Mouse (Mus musculus) adipocyte (in vitro differentiated cells): ENCODE data around the gene Phf13.
"Not testable (repeated sequence)": the region's sequence is repeated elsewhere in the genome, so short reads cannot be mapped to it uniquely, and the experiment has no call there.

ENCODE experiments used
- DNase-seq: peaks from one replicate; pipeline ENCODE4 v3.0.0-alpha.2; 2016; ENCODE audit warnings: low spot score

Phf13 gene

DNA sequence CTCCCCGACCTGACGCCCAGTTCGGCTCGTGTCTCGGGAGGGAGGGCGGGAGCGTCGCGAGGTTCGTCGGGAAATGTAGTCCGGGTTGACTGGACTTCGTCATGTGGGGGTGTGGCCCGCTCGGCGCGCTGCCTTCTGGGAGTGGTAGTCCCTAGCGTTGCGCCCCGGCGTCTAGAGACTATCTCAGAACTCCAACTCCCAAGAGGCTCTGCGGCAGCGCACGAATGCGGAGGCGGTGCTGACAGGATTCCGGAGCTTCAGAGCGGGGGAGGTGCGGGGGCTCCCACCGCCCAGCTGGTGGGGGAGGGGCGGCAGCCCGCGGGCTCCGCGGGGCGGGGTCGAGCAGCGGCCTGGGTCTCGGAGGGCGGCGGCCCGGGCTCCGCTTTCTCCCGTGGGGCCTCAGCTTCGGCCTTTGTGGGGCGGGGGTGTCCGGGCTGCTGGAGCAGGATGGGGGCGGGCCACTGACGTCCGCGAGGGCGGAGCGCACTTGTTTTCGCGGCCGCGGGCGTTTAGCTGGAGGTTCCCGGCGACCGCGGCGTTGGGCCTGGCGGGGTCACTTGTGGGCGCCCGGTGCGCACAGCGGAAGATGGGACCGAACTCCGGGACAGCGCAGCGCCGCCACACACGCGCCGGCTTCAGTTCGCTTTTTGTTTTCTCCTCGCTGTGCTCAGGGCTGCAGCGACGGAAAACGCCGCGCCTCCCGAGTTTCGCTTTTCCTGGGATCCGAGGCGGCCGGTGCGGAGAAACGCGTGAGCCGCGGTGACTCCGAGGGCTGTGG lies at the start of gene Phf13:
TSS of gene Phf13 (minus strand) at position 86 of the 778 bp plus-strand sequence.
- peak; percentile 98 for DNase-seq

DNA sequence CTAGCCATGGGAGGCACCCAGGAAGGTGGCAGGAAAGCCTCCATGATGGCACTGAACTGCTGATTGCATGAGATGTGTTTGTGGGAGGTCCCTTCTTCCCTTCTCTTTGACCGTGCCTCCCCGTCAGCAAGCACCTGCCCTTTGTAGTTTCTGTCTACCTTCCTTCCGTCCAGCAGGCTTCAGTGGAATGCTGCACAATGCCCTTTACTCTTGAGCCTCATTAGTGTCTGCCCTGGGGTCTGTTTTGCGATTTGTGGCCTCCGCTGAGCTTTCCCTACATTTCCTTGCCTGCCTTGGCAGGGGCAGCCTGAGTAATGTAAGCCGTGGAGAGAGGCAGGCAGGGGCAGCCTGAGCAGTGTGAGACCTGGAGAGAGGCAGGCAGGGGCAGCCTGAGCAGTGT lies 48.6 kb upstream of the Phf13 start:
- DNase-seq, result no peak

DNA sequence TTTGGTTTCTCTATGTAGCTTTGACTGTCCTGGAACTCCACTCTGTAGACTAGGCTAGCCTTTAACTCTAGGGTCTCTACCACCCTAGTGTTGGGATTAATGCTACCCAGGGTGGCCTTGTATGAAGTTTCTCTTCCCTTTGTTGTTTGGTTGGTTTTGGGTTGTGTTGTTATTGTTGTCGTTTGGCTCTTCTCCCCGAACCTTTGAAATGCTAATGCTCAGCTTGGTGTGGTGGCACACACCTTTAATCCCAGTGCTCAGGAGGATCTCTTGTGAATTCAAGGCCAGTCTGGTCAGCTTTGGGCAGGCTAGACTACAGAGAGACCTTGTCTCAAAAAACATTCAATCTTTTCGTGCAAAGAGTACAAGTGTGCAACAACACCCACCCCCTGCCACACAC lies 47.1 kb upstream of the Phf13 start:
- DNase-seq, result no peak

DNA sequence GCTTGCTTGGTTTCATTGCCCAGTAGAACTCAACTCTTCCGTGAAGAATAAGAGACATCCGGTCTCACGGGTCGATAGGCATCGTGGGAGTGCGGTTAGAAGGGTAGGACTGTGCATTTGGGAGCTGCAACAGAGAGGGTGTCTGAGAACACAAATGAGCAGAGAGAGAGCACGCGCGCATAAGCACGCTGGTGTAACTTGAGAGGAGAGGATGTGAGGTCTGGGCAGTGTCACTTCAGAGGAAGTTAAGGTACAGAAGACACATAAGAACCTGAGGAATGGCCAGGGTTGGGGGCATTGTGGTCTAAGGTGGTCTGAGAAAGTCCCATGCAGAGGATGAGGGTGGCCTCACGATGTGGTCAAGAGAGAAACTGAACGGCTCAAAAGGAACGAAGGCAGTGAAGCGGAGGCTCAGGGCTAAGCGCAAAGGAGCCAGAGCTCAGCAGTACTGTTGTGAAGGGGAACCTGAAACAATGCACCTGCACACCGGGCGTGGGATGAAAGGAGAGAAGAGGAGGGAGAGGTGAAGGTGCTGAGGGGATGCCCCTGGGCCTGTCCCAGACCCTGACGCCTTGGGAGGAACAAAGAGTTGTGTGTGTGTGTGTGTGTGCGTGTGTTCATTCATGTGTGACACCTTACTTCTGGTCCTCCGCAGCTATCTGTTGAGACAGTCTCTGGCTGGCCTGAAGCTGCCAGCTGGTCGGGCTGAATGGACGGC lies 46.0 kb upstream of the Phf13 start:
- DNase-seq, result no peak

DNA sequence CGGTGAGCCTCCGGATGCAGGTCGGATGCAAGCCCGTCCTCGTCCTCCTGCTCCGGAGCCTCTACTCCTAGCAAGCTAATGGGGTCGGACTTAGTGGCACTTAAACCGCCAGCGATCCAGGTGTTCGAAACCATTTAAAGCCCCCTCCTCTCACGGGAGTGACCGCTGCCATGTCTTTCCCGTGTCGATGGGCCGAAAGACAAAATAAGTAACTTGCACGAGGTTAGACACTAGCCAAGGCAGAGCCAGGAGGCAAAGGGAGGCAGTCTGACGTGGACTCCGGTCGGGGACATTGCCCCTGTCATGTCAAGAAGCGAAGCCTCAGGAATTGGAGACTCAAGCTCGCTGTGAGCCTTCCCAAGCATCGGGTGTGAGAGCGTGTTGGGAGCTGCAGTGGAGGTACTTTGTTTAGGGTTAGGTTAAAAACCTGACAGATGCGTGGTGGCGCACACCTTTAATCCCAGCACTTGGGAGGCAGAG lies 43.8 kb upstream of the Phf13 start:
- DNase-seq, result no peak

DNA sequence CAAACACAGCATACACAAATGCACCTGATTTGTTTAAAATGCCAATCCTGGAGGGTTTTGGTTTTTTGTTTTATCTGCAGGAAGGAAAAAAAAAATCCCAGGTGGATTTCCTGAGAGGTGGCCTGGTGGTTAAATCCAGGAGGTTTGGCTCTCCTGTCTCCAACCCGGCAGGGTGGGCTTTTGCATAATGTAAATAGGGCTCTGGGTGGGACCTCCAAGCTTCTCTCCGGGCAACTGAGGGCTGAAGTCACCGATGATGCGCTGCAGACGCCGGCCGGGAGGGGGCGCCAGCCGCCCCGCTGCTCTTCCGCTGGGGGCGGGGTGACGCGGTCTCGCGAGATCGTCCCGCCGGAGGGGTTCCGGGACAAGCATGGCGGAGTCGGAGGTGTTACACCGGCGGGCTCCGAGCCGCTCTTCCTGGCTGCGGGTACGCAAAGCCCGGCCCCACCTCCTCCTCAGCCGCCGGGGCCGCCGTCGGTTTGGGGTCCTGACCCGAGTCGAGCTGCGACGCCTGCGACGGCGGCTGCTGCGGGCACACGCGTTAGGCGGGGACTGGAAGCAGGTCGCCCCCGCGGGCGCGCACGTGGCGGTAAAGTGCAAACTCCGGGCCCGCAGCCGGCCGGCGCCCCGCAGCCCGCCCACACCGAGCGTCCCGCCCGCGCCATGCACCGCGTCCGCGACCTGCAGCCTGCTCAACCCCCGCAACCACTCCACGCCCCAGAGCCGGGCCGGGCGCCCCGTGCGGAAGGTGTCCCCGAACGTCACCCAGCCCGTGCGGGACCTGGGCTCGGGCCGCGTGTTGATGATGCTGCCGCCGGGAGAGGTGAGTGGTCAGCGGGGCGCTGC lies 43.1 kb upstream of the Phf13 start, which contains the start of gene Nol9:
TSS of gene Nol9 (plus strand) at position 337 of the 846 bp plus-strand sequence.
- DNase-seq, result peak; percentile 86

DNA sequence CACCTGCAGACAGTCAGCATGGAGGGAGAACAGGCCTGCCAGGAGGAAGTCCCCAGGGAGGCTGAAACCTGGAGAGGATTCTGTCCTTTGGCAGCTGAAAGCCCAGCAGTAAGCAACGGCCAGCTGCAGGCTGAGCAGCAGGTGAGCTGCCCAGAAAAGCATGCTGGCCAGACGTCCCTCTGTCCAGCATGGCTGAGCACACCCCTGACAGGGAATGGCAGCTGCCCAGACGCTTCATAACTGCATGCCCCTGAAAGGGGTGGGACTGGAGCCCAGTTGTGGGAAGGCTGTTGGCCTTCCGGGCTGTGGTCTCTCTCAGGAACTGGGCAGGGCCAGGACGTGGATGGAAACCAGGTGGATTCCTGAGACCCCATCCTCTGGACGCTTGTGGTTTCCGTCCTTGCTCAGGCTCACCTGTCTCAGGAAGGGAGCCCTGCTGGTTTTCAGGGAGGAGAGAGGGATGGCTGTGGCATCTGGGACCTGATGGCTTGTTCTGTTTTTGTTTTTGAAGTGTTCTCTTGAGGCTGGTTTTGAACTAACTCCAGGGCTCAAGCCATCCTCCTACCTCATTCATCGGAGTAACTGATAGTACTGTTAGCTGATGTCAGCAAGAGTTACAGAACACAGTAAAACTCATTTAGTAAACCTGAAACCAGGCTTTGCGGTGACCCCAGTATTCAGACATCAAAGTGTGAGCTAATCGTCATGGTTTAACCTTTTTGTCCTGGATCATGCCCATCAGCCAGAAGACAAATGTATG lies 42.3 kb upstream of the Phf13 start, which contains the start of gene Tas1r1:
TSS of gene Tas1r1 (minus strand) at position 344 of the 760 bp plus-strand sequence.
- DNase-seq, result no peak

DNA sequence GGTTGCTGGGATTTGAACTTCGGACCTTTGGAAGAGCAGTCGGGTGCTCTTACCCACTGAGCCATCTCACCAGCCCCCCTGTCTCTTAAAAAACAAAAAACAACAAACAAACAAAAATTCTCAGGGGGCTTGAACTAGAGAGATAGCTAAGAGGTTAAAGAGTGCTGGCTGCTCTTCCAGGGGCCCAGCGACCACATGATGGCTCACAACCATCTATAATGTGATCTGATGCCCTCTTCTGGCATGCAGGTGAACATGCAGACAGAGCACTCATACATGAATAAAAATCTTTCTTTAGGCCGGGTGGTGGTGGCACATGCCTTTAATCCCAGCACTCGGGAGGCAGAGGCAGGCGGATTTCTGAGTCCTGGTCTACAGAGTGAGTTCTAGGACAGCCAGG lies 40.4 kb upstream of the Phf13 start:
- DNase-seq, result not testable (repeated sequence)

DNA sequence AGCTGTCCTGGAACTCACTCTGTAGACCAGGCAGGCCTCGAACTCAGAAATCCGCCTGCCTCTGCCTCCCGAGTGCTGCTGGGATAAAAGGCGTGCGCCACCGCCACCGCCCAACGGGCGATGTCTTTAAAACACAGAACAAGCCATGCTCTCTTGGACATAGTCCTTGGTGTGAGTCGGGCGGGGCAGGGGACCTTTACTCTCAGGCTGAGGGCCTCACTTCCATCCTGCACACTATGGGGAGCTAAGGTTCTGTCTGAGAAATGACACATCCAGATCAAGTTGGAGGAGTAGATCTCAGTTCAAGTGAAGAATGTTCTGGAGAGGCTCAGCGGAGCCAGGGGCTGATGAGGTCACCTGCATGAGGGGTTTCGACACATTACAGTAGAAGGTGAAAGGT lies 36.9 kb upstream of the Phf13 start:
- no peak for DNase-seq

DNA sequence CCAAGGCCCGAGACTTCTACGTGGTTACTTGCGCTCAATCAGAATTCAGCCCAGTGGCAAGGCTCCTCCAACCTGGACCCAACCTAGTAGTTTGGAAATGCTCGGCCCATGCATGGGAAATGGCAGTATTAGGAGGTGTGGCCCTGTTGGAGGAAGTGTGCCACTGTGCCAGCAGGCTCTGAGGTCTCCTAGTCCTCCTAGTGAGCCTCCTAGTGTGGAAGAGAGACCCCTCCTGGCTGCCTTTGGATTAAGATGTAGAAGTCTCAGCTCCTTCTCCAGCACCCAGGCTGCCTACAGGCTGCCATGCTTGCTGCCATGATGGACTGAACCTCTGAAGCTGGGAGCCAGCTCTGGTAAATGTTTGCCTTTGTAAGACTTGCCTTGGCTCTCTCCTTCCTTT lies 33.9 kb upstream of the Phf13 start:
- DNase-seq, result peak; percentile 23

DNA sequence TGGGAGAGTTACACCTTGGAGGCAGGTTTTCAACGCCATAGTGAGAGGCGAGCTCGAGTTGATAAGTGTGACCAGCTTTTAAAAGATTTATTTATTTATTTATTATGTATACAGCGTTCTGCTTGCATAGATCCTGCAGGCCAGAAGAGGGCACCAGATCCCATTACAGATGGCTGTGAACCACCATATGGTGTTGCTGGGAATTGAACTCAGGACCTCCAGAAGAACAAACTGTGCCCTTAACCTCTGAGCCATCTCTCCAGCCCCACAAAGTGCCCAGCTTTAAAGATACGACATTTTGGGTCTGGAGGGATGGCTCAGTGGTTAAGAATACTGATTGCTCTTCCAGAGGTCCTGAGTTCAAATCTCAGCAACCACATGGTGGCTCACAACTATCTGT lies 33.0 kb upstream of the Phf13 start:
- DNase-seq, result no peak

DNA sequence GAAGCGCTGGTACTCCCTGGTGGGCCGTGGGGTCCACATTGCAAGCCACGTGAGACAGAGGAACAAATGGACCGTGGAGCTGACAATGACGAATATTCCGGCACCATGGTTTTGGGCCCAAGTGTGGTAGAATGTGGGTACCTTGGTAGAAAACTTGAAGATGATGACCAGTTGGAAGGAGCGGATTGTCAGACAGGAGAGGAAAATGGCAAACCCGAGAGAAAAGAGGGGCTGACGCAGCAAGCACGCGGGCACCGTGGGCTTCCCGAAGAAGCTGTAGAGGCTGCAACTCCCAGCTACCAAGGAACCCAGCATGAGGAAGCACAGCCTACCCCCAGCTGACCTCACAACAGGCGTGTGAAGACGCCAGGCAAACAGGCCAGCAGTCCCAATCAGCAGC lies 32.4 kb upstream of the Phf13 start:
- no peak for DNase-seq

DNA sequence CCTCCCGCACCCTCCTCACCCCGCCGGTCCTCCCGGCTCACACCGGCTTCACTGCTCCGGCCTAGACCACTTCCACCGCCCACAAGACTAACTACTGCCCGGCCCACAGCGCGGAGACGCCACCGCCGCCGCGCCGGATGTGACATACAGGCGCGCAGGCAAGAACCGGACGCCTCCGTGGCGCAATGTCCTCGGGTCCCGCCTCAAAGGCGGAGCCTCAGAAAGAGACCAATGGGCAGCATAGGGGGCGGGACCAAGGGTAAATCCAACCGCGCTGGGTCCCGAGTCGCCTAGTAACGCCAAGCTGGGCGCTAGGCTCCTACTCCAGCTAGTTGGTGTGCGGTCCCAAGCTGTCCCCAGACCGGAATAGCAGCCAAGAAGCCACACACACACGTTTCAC lies 31.5 kb upstream of the Phf13 start, which contains the start of gene Zbtb48:
TSS of gene Zbtb48 (minus strand) at position 148 of the 400 bp plus-strand sequence.
- DNase-seq, result peak; percentile 95

DNA sequence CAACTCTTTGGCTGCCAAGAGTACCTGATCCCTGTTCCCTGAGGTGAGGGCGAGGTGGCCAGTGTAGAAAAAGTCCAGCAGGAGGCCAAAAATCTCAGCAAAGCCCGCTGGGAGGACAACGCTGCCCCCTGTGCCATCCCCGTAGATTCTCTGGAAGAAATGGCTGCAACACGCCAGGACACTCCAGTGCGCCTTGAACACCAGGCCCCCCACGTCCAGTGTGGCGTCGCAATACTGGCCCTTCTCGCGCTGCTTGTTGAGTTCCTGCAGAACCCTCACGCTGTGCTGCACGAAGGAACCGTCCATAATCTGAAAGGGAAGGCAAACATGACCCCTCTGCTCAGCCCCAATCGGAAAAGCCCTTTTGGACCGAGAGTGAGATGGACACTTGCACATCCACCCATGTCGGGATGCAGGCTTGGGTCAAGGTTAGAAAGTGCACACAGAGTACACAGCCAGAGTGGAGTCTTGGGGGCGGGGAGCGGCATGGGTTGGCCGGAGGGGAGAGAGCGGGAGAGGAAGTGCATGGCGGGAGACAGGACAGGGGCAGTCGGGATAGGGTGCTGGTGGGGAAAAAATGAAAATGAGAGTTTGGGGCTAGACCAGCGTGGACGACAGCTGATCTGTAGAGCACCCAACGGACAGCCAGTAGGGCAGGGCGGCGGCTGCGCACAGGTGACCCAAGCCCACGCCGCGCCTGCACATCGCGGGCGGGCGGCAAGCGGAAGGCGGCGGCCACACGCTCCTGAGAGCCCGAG lies 30.9 kb upstream of the Phf13 start:
- peak; percentile 35 for DNase-seq

DNA sequence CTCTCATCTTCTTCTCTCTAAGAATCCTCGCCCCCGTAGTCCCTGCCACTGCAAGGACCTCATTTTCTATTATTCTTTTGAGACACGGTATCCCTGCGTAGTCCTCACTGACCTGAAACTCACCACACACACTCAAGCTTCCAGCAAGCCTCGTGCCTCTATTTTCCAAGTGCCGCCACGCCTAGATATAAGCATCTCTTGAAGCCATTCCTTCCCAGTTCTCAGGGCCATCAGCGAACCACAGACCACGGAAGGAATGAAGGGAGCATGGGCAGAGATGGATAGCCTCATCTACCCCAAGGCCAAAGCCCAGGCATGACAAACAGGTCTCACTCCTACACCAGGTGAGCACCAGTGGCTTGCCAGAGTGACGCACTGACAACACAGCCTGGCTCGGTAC lies 28.5 kb upstream of the Phf13 start:
- DNase-seq, result no peak

DNA sequence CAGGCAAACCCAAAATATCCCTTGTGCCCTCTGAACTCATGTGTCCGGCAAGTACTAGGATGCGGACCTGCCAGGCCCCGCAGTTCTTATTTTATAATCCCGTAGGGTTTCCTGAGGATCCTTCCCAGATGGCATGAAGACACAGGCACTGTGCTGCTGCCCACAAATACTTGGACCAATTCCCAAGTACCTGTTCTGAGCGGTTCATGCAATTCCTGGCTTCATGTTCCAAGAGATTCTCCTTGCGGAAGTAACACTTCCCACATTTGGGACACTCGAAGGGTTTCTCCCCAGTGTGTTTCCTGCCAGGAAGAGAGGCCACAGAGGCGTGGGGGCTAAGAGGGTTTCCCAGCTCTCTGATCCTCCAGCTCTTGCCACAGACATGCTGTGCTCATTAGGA lies 26.4 kb upstream of the Phf13 start:
- no peak for DNase-seq

DNA sequence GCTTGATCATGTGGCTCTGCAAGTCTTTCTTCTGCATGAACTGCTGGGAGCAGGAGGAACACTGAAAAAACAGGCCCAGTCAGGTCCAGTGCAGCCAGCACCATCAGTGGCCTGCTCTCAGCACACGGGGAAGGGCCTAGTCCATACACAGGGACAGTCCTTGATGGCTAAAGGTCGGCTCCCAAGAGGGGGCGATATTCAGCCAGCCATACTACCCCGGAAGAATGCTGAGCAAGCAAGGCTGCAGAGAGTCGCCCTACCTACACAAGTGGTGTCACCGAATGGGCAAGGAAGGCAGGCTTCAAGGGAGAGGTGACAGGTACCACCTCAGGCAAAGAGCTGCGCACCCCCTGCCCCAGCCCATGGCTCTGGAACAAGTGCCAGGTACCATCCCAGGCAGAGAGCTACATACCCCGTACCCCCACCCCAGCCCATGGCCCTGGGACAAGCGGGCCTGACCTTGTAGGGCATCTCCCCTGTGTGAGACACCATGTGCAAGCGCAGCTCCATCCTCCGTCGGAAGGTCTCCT lies 25.6 kb upstream of the Phf13 start:
- no peak for DNase-seq

DNA sequence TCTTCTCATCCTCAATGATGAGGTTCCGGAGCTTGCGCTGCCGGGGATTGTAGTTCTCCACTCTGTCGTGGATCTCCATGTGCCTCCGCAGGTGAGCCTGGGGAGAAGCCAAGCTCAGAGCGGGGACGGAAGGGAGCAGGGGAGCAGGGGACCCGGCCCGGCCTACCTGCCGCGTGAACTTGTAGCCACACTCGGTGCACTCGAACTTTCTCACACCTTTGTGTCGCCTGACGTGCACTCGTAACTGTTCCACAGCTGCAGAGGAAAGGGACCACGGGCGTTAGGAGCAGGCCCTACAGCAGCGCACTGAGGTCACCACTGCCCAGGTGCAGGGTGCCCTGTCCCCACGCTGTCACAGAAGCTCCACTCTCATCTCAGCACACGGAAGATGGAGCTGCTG lies 24.0 kb upstream of the Phf13 start:
- no peak for DNase-seq

DNA sequence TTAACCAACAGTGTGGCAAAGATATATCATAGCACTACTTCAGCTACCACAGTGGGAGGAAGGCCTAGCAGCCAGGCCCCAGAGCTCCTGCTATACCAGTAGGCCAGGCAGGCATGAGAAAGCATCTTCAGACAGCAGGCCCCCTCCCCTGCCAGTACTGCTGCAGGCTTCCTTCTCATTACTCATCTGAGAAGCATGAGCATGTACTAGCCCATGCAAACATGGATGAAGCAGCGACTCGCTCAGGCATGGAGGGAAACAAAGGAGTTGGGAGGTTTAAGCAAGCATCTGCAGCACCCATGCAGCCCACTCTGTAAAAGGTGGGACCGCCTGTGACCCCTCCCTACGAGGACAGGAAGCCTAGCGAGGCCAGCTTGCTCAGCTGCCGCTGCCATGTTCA lies 23.0 kb upstream of the Phf13 start:
- DNase-seq, result no peak

DNA sequence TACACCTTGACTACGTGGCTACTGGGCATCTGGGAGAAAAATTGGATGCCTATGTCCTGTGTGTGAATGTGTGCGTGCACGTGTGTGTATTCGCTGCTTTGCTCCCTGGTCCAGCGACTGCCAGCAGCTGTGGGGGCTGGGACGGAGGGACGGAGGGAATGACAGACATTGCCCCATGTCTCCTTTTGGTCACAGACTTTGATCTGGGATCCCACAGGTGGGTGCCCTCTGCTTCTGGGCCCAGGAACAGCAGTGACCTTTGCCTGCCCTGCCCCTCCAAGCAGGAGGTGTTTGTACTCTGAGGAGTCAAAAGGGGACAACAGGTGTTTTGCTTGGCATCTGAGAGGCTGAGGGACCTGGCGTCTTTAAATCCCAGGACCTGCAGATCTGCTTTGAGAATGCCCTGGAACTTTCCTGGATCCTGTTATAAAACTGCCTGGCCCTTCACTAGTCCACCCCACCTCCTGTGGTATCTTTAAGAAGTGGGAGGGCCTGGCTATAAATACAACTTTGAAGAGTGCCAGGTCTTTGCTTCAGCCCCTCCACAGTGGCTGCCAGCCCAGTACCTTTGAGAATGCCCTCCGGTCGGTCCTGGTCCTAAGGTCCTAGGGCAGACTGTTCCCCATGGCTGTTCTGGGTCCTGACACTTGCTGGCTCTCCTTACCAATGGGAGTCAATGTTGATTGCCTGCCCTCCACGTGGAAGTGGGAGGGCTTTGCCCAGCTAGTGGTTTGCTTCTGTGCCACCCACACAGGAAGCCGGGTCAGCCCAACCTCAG lies 17.2 kb upstream of the Phf13 start:
- DNase-seq, result no peak
